Mouse (Mus musculus) CH12F3 (cell line): Measurements from ENCODE around the gene Cacna1d.

ENCODE experiments used
- in situ Hi-C: fragments of 300-500 bp; cut with MboI; formaldehyde crosslinking; loops from 2 replicates; pipeline ENCODE4 v1.14.3; 2020; ENCODE audit warnings: low sequenced_read_pairs

Cacna1d gene

GRCm38 (mm10) chr14:30340140-30340539 is 151.1 kb downstream of the Cacna1d start:
- in situ Hi-C loops: no loop called here

GRCm38 (mm10) chr14:30331856-30332255 is 159.4 kb downstream of the Cacna1d start:
- in situ Hi-C loops: no loop called here

GRCm38 (mm10) chr14:30330416-30331181 is 160.7 kb downstream of the Cacna1d start:
- in situ Hi-C loops: no loop called here

GRCm38 (mm10) chr14:30329109-30329508 is 162.1 kb downstream of the Cacna1d start:
- in situ Hi-C loops: no loop called here

GRCm38 (mm10) chr14:30327452-30327851 is 163.8 kb downstream of the Cacna1d start:
- in situ Hi-C loops: no loop called here

GRCm38 (mm10) chr14:30327051-30327450 is 164.2 kb downstream of the Cacna1d start:
- in situ Hi-C loops: no loop called here

- in situ Hi-C loops: no loop called here
Observed at GRCm38 (mm10) chr14:30326226-30326625, 165.0 kb downstream of the Cacna1d start.

- in situ Hi-C loops: no loop called here
Observed at GRCm38 (mm10) chr14:30324994-30325393, 166.3 kb downstream of the Cacna1d start.

- in situ Hi-C loops: no loop called here
Observed at GRCm38 (mm10) chr14:30318715-30319437, 172.4 kb downstream of the Cacna1d start.

GRCm38 (mm10) chr14:30318293-30318692 is 173.0 kb downstream of the Cacna1d start:
- in situ Hi-C loops: no loop called here

GRCm38 (mm10) chr14:30317616-30318015 is 173.6 kb downstream of the Cacna1d start:
- in situ Hi-C loops: no loop called here

GRCm38 (mm10) chr14:30311206-30311889 is 179.9 kb downstream of the Cacna1d start:
- in situ Hi-C loops: no loop called here

- in situ Hi-C loops: no loop called here
Observed at GRCm38 (mm10) chr14:30310236-30310635, 181.0 kb downstream of the Cacna1d start.

- in situ Hi-C loops: no loop called here
Observed at GRCm38 (mm10) chr14:30306221-30306620, 185.0 kb downstream of the Cacna1d start.

GRCm38 (mm10) chr14:30299946-30300345 is 191.3 kb downstream of the Cacna1d start:
- in situ Hi-C loops: no loop called here

- in situ Hi-C loops: no loop called here
Observed at GRCm38 (mm10) chr14:30297492-30297891, 193.8 kb downstream of the Cacna1d start.

- in situ Hi-C loops: no loop called here
Observed at GRCm38 (mm10) chr14:30292135-30292463, 199.2 kb downstream of the Cacna1d start.

- in situ Hi-C loops: no loop called here
Observed at GRCm38 (mm10) chr14:30291389-30292134, 199.7 kb downstream of the Cacna1d start.

GRCm38 (mm10) chr14:30284446-30284845 is 206.8 kb downstream of the Cacna1d start:
- in situ Hi-C loops: no loop called here

- in situ Hi-C loops: no loop called here
Observed at GRCm38 (mm10) chr14:30284022-30284421, 207.2 kb downstream of the Cacna1d start.

- in situ Hi-C loops: no loop called here
Observed at GRCm38 (mm10) chr14:30275572-30275971, 215.7 kb downstream of the Cacna1d start.
